Mouse (Mus musculus) small intestine, adult 2 months (tissue): ENCODE data around the gene Eapp. TPM values are rescaled to one million over a fixed set of nuclear protein-coding genes. Genes with fewer than 3 reads are reported as not detected.

Experiments used
- H3K27ac ChIP-seq: fragments of 200-500 bp; 2 replicates; pipeline ENCODE4 v1.5.1; 2012; ENCODE audit warnings: low read depth, low read length, control low read depth, inconsistent platforms; ENCODE audit not compliant: insufficient read depth
- H3K27me3 ChIP-seq: fragments of 200-500 bp; 2 replicates; pipeline ENCODE4 v1.6.1; 2012; ENCODE audit warnings: mild to moderate bottlenecking, moderate library complexity, low read length, inconsistent platforms; ENCODE audit not compliant: control insufficient read depth, insufficient read depth
- H3K36me3 ChIP-seq: fragments of 200-500 bp; 2 replicates; pipeline ENCODE4 v1.6.1; 2012; ENCODE audit warnings: mild to moderate bottlenecking, low read length, control low read depth, inconsistent platforms; ENCODE audit not compliant: control insufficient read depth, insufficient read depth
- H3K4me1 ChIP-seq: fragments of 200-500 bp; 2 replicates; pipeline ENCODE4 v1.6.1; 2012; ENCODE audit warnings: low read length, inconsistent platforms, mixed read lengths; ENCODE audit not compliant: control insufficient read depth, insufficient read depth, insufficient read length
- H3K4me3 ChIP-seq: fragments of 200-500 bp; 2 replicates; pipeline ENCODE4 v1.5.1; 2012; ENCODE audit warnings: low read depth, mild to moderate bottlenecking, control low read depth, inconsistent platforms, low read length, moderate library complexity
- CTCF ChIP-seq: fragments of 200-500 bp; IDR thresholded peaks from 2 replicates; pipeline ENCODE4 v1.5.1; 2012; ENCODE audit warnings: low read depth, mild to moderate bottlenecking, control low read depth, inconsistent platforms, low read length, moderate library complexity, mixed read lengths; ENCODE audit not compliant: insufficient replicate concordance, insufficient read length; ENCODE audit errors: extremely low read depth
- POLR2A ChIP-seq: fragments of 200-500 bp; IDR thresholded peaks from 2 replicates; pipeline ENCODE4 v1.6.1; 2012; ENCODE audit warnings: low read depth, mild to moderate bottlenecking, control low read depth, inconsistent platforms, low read length, moderate library complexity
- WGBS: fragments of 180-500 bp; shearing (Covaris S2); methylation state at CpG from one replicate; pipeline ENCODE4 v1.1.7; 2018; 5-methylcytosine and 5-hydroxymethylcytosine counted together
- polyA plus RNA-seq: library from polyadenylated mRNA; depleted of rRNA; stranded (reverse); fragments of >200 nt; gene quantifications from 2 replicates; pipeline ENCODE4 v1.2.3, GENCODE M21; 2012; rRNA removed

The Eapp gene
- polyA plus RNA-seq, 1 experiment: 4.4 TPM

DNA sequence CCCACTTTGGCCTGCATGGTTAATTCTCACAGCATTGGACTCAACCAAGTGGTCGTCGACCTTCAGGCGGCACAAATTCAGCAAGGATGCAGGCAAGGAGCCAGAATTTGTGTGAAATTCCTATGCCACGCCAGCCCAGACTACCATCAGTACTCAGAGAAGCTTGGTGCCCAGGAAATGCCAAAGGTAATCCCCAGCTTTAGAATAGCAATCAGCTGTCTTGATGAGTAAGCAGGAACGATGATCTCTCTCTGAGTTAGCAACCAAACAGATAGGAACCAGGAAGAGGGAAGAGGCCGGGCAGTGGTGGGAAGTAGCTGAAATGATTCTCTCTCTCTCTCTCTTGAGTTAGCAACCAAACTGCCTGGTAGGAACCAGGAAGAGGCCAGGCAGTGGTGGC, 55.4 kb downstream of the Eapp start:
- Histone ChIP-seq H3K36me3 (peaks cover 3% of the 10 kb centered on the region; the same call in 1 of the 2 replicates), H3K4me1 (peaks cover 25% of the 10 kb centered on the region; the same call in 1 of the 2 replicates), H3K4me3 (no peak overlapping the region), H3K27ac (peak overlapping the region; percentile 95), H3K27me3 (no peaks in the 10 kb centered on the region)
- TF ChIP-seq CTCF (no peak), POLR2A (no peak)
- 41% methylated on average over 6 of the region's 6 CpGs for WGBS

- 43% methylated on average over 1 of the region's 1 CpGs for WGBS
- TF ChIP-seq POLR2A (no peak), CTCF (no peak)
- no peaks in the 10 kb centered on the region for H3K27me3 ChIP-seq
- no peak overlapping the region for H3K4me3 ChIP-seq
- H3K36me3 ChIP-seq: no peaks in the 10 kb centered on the region
- peaks cover 17% of the 10 kb centered on the region; the same call in 1 of the 2 replicates for H3K4me1 ChIP-seq
- no peak overlapping the region for H3K27ac ChIP-seq
Observed at GRCm38 (mm10) chr12:54637033-54637432, 58.7 kb downstream of the Eapp start.

DNA sequence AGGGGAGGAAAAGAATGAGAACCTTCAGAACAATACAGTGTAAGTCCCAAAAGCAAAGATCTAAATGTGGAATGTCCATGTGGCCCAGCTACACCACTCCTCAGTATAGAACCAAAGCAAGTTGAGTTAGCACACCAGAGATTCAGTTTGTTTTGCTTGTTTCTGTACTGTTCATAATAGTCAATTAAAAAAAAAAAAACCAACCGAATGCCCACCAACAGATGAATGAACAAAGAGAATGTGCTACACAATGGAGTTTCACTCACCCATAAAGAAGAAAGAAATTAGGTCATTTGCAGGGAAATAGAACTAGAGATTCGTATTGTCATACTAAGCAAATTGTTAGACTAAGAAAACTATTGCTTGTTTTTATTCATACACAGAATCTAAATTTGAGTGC, 63.6 kb downstream of the Eapp start:
- Histone ChIP-seq H3K27ac (no peak overlapping the region), H3K27me3 (no peaks in the 10 kb centered on the region), H3K36me3 (no peaks in the 10 kb centered on the region), H3K4me3 (no peak overlapping the region), H3K4me1 (peaks cover under 1% of the 10 kb centered on the region; the same call in 1 of the 2 replicates)
- WGBS: 90% methylated on average over 2 of the region's 2 CpGs
- TF ChIP-seq POLR2A (no peak), CTCF (no peak)

GRCm38 (mm10) chr12:54621942-54622341, 73.8 kb downstream of the Eapp start:
- Histone ChIP-seq H3K27ac (peak overlapping the region; percentile 17; the same call in 1 of the 2 replicates), H3K4me3 (no peak overlapping the region), H3K36me3 (no peaks in the 10 kb centered on the region), H3K4me1 (peaks cover 3% of the 10 kb centered on the region; the same call in 1 of the 2 replicates), H3K27me3 (no peaks in the 10 kb centered on the region)
- TF ChIP-seq CTCF (no peak), POLR2A (no peak)
- 44% methylated on average over 2 of the region's 2 CpGs for WGBS

Other genes starting within 250 kb of the Eapp start
- 60.7 and 101 TPM in 2 replicates for gene Sptssa, start 39.3 kb downstream of the Eapp start, polyA plus RNA-seq
- 3.3 and 14.1 TPM in 2 replicates for gene Snx6, start 99.8 kb upstream of the Eapp start, polyA plus RNA-seq
- gene Cfl2, start 167.0 kb upstream of the Eapp start, polyA plus RNA-seq: 0.75 and 0.85 TPM in 2 replicates